22 mouse cellular contexts compared by ENCODE assay signal in the genomic region with DNA sequence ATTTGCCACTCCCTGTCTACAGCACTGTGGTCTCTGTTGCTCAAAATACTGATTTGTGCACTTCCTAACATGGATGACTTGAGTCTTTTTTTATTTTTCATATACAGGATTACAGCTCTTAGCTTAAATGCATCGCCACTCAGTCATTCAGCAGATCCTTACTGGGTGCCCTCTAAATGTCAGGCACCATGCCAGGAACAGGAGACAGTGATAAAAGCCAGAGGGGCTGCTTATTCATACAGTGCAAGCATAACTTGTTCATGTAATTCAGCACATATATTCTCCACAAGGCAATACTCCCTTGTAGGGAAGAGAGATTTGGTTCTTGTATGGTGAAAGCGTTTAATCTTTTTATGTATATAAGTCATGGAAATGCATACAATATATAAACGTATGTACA.
DNase-seq lines count a peak whose midpoint lies in the region; ATAC-seq and TF ChIP-seq lines count a peak whose summit lies in the region.
"Had no signal": no experiment of that assay in that cellular context is flagged by ENCODE, and none has a peak within 500 bp of the region (broad histone marks: within the 10 kb centered on the region; RNA-seq: fewer than 3 reads in every experiment).

No protein-coding gene starts in this region.

- 75% methylated on average over 3 of the region's 3 CpGs for WGBS in hindbrain, postnatal 0 days
- WGBS in hindbrain, embryonic 14.5 days: 90% methylated on average over 3 of the region's 3 CpGs
- WGBS in heart, embryonic 15.5 days: 44% methylated on average over 3 of the region's 3 CpGs

- H3K4me1 ChIP-seq in hindbrain, postnatal 0 days (ENCODE audit: insufficient read depth, low read length): no peaks in the 10 kb centered on the region
- H3K4me1 ChIP-seq in hindbrain, embryonic 14.5 days (replicated peaks; ENCODE audit: control insufficient read depth, insufficient read depth, low read length): no peaks in the 10 kb centered on the region
- peaks cover 24% of the 10 kb centered on the region; the same call in 1 of the 2 replicates for H3K4me1 ChIP-seq in heart, embryonic 15.5 days (replicated peaks)
- H3K4me1 ChIP-seq: embryonic facial prominence, embryonic 10.5 days; forebrain, embryonic 15.5 days; hindbrain, embryonic 13.5 days; midbrain, embryonic 15.5 days; neural tube, embryonic 13.5 days had no signal

- H3K36me3 ChIP-seq in hindbrain, postnatal 0 days (ENCODE audit: insufficient read depth, low read length): no peaks in the 10 kb centered on the region
- H3K36me3 ChIP-seq in hindbrain, embryonic 14.5 days (replicated peaks; ENCODE audit: control insufficient read depth, insufficient read depth): no peaks in the 10 kb centered on the region
- H3K36me3 ChIP-seq in heart, embryonic 15.5 days: no peaks in the 10 kb centered on the region
- H3K36me3 ChIP-seq: embryonic facial prominence, embryonic 10.5 days; forebrain, embryonic 15.5 days; hindbrain, embryonic 13.5 days; midbrain, embryonic 15.5 days; neural tube, embryonic 13.5 days had no signal

- H3K4me2 ChIP-seq in hindbrain, postnatal 0 days (ENCODE audit: low read depth, low read length): no peak overlapping the region
- H3K4me2 ChIP-seq in hindbrain, embryonic 14.5 days (replicated peaks): no peak overlapping the region
- H3K4me2 ChIP-seq in heart, embryonic 15.5 days: no peak overlapping the region
- H3K4me2 ChIP-seq: forebrain, embryonic 15.5 days; hindbrain, embryonic 13.5 days; midbrain, embryonic 15.5 days; neural tube, embryonic 13.5 days had no signal

- no peaks in the 10 kb centered on the region for H3K27me3 ChIP-seq in hindbrain, postnatal 0 days (ENCODE audit: insufficient read depth, low read length)
- H3K27me3 ChIP-seq in hindbrain, embryonic 14.5 days (ENCODE audit: control insufficient read depth, insufficient read depth, low read length): no peaks in the 10 kb centered on the region
- no peaks in the 10 kb centered on the region for H3K27me3 ChIP-seq in heart, embryonic 15.5 days
- H3K27me3 ChIP-seq: forebrain, embryonic 15.5 days; hindbrain, embryonic 13.5 days; midbrain, embryonic 15.5 days; neural tube, embryonic 13.5 days had no signal

- no peaks in the 10 kb centered on the region for H3K9me3 ChIP-seq in hindbrain, postnatal 0 days (ENCODE audit: low read length)
- H3K9me3 ChIP-seq in hindbrain, embryonic 14.5 days (ENCODE audit: control insufficient read depth, low read length): no peaks in the 10 kb centered on the region
- no peaks in the 10 kb centered on the region for H3K9me3 ChIP-seq in heart, embryonic 15.5 days (replicated peaks)
- H3K9me3 ChIP-seq: embryonic facial prominence, embryonic 10.5 days; forebrain, embryonic 15.5 days; hindbrain, embryonic 13.5 days; midbrain, embryonic 15.5 days; neural tube, embryonic 13.5 days had no signal

- no peak overlapping the region for H3K27ac ChIP-seq in hindbrain, postnatal 0 days
- no peak overlapping the region for H3K27ac ChIP-seq in hindbrain, embryonic 14.5 days
- H3K27ac ChIP-seq in heart, embryonic 15.5 days: peak overlapping the region; percentile 69
- H3K27ac ChIP-seq: embryonic facial prominence, embryonic 10.5 days; forebrain, embryonic 15.5 days; heart, adult 2 months; hindbrain, embryonic 13.5 days; midbrain, embryonic 15.5 days; neural tube, embryonic 13.5 days had no signal

- H3K4me3 ChIP-seq in hindbrain, postnatal 0 days (ENCODE audit: low read length): no peak overlapping the region
- H3K4me3 ChIP-seq in hindbrain, embryonic 14.5 days (replicated peaks; ENCODE audit: low read length): no peak overlapping the region
- H3K4me3 ChIP-seq in heart, embryonic 15.5 days: no peak overlapping the region
- H3K4me3 ChIP-seq: embryonic facial prominence, embryonic 10.5 days; forebrain, embryonic 15.5 days; heart, adult 2 months; hindbrain, embryonic 13.5 days; midbrain, embryonic 15.5 days; myocyte; neural tube, embryonic 13.5 days had no signal

- no peak for ATAC-seq in hindbrain, postnatal 0 days
- ATAC-seq in hindbrain, embryonic 14.5 days (ENCODE audit: low FRiP score): no peak
- ATAC-seq in heart, embryonic 15.5 days (replicated peaks; ENCODE audit: insufficient number of reproducible peaks, insufficient read depth, low FRiP score, low read depth): peak; percentile 63; the same call in 1 of the 2 replicates
- ATAC-seq: forebrain, embryonic 15.5 days; midbrain, embryonic 15.5 days had no signal

- no peak overlapping the region for H3K9ac ChIP-seq in hindbrain, postnatal 0 days (replicated peaks; ENCODE audit: low read length)
- no peak overlapping the region for H3K9ac ChIP-seq in hindbrain, embryonic 14.5 days
- H3K9ac ChIP-seq in heart, embryonic 15.5 days: no peak overlapping the region
- H3K9ac ChIP-seq: forebrain, embryonic 15.5 days; hindbrain, embryonic 13.5 days; midbrain, embryonic 15.5 days; neural tube, embryonic 13.5 days had no signal

- DNase-seq in adrenal gland, postnatal 10 days: peak; percentile 37
- DNase-seq in adrenal gland, adult 18-20 months (ENCODE audit: low spot score in 2 of 2): no peak
- peak; percentile 33 for DNase-seq in hindbrain, postnatal 0 days (ENCODE audit: low spot score)
- no peak for DNase-seq in hindbrain, embryonic 14.5 days (ENCODE audit: low spot score)
- DNase-seq in embryo, embryonic 11 days: no peak
- no peak for DNase-seq in gastrocnemius, adult 8-10 months (ENCODE audit: low spot score in 2 of 2)
- DNase-seq: cerebellum, adult 9-10 months; gastrocnemius, postnatal 10 days; kidney, adult 8-10 months; kidney, postnatal 14 days; layer of hippocampus, postnatal 36 days; lung, postnatal 4 days; thymus, adult 18-20 months; thymus, postnatal 4 days had no signal

- TF ChIP-seq CTCF in hindbrain, postnatal 0 days (IDR thresholded peaks at IDR 0.05; ENCODE audit: low read depth): no peak

Comparison
In these comparisons a context has a peak if more than half of its experiments do, and no peak if none do; other contexts are left out.
1. DNase-seq: peak in adrenal gland, postnatal 10 days (single experiment) and hindbrain, postnatal 0 days (single experiment); none in adrenal gland, adult 18-20 months (0 of 2), hindbrain, embryonic 14.5 days (single experiment), embryo, embryonic 11 days (single experiment) and gastrocnemius, adult 8-10 months (0 of 2).